Mouse (Mus musculus): ENCODE results near the gene Ubr1.
A peak's percentile ranks its signal among the peaks of the same experiment; 100 is the strongest.
"Not testable (repeated sequence)": the region's sequence is repeated elsewhere in the genome, so short reads cannot be mapped to it uniquely, and the experiment has no call there.

Ubr1 gene

DNA sequence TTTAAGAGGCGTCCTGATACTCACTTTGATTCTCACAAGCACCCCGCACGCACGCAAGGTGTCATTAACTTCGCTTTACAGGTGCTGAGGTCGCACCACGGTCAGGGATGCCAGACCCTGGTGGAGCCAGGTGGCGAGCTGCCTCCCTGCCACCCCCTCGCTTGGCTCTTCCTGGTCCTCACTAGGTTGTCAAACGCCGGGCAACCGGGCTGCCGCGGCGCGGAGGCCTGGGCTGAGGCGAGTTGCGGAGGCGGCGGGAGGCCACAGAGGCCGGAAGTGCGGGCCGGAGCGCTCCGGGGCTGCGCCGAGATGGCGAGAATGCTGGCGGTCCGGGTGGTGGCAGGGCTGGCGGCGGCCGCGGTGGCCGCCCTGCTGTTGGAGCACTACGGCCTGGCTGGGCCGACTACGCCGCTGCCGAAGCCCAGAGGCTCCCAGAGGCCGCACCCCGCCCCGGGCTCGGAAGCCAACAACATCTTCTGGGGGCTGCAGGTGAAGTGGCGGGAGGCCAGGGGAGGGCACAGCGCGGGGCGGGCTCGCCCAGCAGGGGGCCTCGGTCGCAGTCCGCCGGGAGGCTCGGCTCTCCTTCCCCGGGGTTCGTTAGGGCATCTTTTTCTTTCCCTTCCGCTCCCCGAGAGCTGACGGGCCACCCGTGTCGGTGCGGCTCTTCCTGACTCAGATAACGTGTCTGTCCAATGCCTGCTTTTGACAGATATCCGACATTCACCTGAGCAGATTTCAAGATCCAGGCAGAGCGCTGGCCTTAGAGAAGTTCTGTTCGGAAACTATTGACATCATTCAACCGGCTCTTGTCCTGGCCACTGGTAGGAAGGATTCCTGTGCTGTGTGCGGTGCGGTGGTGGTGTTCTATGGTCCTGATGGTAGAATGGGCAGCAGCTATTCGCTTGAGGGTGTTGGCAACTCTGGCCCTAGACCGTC is 6.7 kb upstream of the Ubr1 start, which contains the start of gene Tmem62:
Tmem62 (plus strand) TSS at position 28 of the 936 bp plus-strand sequence.
- DNase-seq (ENCODE audit: inconsistent age in 2 of 2, low spot score in 1 of 2) = peak; percentile 80 to 94

DNA sequence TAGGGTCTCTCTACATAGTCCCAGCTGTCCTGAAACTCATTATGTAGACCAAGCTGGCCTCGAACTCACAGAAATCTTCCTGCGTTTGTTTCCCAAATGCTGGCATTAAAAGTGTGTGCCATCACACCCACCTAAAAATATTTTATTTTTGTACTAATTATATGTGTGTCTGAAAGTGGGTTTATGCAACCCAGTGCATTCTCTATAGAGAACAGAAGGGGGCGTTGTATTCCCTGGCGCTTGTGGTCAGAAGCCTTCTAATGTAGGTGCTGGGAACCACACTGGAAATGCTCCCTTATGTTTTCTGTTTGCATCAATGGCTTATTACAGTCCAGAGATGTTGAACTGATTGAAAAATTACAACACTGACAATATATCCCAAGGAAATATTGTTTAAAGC is 5.8 kb upstream of the Ubr1 start:
- peak in 1 of 2 experiments; percentile 42 for DNase-seq (ENCODE audit: inconsistent age in 2 of 2, low spot score in 1 of 2)

DNA sequence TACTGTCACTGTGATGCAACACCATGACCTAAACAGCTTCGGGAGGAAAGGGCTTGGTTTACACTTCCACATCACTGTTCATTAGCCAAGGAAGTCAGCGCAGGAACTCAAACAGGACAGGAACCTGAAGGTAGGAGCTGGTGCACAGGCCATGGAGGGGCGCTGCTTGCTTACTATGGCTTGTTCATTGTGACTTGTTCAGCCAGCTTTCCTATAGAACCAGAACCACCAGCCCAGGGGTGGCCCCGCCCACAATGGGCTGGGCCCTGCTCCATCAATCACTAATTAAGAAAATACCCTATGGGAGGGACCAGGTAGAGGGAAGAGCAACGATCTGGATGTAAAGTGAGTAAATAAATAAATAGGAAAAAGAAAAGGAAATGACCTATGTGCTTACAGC is 2.4 kb upstream of the Ubr1 start:
- peak in 1 of 2 experiments; percentile 38 for DNase-seq (ENCODE audit: inconsistent age in 2 of 2, low spot score in 1 of 2)

DNA sequence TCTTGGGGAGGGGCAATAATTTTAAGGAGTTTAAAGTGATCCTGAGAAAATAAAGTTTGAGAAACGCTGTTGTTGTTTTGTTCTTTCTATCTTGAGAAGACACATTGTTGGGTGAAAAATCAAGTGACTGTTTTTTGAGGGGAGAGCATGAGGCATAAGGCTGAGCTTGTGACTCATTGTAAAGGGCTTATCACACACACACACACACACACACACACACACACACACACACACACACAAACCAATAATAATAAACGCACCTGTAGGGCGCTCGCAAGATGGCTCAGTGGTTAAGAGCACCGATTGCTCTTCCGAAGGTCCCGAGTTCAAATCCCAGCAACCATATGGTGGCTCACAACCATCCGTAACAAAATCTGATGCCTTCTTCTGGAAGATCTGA is 1.7 kb upstream of the Ubr1 start:
- DNase-seq (ENCODE audit: inconsistent age in 2 of 2, low spot score in 1 of 2) = not testable (repeated sequence)

DNA sequence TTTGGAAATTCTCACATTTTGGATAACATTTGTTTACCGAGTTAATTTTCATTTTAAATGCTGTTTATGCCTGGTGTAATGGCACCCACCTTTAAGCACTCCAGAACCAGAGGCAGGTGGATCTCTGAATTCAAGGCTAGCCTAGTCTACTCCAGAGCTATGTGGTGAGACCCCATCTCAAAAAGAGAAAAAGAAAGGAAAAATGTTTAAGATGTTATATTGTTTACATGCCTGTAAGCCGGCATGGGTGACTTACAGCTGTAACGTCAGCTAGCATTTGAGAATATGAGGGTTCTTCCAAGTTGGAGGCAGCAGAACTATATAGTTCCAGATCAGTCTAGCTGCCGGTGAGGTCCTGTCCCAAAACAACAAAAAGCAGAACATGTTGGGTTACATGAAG is 1.3 kb upstream of the Ubr1 start:
- no peak for DNase-seq (ENCODE audit: inconsistent age in 2 of 2, low spot score in 1 of 2)

DNA sequence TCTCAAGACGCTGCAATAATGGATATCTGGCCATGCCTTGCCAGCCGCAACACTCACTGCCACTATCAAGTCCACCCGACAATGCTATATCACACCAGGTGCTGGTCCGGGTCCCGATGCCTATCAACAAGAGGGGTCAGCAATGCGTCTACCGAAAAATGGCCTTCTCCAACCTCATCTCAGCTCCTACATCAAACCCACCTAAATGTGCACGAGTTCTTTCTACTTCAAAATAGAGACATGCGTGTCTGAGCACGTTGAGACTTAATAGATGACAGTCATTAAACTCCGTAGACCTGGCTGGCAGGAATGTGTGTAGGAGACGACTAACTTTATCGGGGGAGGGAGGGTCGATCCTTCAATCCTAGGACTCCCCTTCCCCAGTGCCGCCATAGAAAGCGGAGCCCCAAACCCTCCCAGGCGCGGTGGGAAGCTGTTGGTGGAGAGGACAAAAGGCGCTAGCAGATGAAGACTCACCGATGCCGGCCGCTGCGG is 423 bp downstream of the Ubr1 start:
- DNase-seq (ENCODE audit: inconsistent age in 2 of 2, low spot score in 1 of 2) = peak in 1 of 2 experiments; percentile 33

DNA sequence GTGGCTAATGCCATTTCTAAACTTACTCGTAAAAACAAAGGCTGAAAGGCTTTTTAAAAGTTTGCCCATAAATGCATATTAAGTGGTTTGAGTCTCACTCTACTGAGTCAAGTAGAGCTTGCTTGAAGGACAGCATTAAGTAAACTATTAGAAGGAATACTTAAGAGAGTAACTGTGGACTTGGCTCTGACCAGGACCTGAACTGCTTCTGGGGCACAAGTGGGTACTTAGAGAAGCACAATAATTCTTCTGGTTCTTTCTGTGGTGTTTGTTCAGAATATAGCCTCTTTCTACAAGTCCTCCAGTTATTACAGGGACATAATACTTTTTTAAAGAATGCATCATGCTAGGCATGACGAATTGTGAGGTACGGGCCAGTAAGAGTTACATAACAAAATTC is 5.0 kb downstream of the Ubr1 start:
- DNase-seq (ENCODE audit: inconsistent age in 2 of 2, low spot score in 1 of 2) = no peak

DNA sequence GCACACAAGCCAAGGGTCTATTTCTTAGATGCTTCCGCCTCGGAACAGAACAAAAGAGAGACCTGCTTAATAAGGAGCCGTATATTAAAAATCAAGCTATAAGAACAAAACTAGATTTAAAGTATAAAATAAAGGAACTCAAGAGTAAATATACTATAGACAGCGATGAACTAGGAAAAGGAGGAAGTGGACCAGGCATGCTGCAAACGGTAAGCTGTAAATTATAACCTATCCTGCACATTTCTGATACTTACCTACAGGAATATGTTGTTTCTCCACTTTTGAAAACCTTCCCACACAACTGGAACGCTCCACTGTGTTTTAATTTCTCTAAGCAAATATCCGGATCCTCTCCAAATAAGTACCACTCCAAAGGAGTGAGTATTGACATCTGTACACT is 7.4 kb downstream of the Ubr1 start:
- DNase-seq (ENCODE audit: inconsistent age in 2 of 2, low spot score in 1 of 2) = no peak

DNA sequence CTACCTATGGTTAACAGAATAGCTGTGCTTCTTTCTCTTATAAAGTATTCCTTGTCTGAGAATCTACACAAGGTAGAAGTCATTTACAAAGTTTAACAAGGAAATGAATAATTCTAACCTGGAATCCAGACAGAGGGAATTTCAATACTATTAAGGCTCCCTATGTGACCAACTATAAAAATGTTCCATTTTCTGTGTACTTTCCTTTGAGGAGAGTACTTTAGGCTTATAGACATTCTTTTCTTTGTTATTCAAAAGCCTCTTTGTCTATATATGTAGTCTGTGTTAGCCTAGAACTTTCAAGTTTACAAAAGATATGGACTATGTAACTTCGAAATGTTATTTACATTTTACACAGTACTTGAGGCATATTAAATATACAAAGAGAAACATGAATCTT is 10.3 kb downstream of the Ubr1 start:
- no peak for DNase-seq (ENCODE audit: inconsistent age in 2 of 2, low spot score in 1 of 2)

DNA sequence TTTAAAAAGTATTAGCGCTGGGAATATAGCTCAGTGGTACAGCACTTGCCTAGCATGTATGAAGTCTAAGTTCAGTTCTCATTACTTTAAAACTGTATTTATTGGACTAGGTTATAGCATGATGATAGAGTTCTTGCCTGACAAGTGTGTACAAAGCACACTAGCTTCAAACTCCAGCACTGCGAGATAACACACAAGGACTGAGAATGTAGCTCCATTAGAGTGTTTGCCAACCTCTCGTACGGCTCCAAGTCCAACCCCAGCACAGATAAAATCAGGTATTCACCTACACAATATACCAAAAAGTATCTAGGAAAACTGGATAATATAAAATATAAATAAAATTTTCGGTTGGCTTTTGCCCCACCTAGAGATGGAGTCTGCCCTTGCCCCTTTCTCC is 10.7 kb downstream of the Ubr1 start:
- no peak for DNase-seq (ENCODE audit: inconsistent age in 2 of 2, low spot score in 1 of 2)

DNA sequence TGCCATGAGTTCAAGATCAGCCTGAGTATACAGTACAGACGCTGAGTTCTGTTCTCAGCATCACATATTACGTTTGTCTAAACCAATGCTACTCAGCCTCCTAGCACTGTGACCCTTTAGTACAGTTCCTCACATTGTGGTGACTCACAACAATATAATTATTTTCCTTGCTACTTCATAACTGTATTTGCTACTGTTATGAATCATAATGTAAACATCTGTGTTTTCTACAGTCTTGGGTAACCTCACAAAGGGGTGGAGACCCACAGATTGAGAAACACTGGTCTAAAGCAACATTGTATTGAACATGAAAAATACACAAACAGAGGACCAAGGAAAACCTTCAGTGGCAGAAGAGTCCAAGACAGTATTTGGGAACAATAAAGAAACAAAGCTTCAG is 11.2 kb downstream of the Ubr1 start:
- DNase-seq (ENCODE audit: inconsistent age in 2 of 2, low spot score in 1 of 2) = no peak

DNA sequence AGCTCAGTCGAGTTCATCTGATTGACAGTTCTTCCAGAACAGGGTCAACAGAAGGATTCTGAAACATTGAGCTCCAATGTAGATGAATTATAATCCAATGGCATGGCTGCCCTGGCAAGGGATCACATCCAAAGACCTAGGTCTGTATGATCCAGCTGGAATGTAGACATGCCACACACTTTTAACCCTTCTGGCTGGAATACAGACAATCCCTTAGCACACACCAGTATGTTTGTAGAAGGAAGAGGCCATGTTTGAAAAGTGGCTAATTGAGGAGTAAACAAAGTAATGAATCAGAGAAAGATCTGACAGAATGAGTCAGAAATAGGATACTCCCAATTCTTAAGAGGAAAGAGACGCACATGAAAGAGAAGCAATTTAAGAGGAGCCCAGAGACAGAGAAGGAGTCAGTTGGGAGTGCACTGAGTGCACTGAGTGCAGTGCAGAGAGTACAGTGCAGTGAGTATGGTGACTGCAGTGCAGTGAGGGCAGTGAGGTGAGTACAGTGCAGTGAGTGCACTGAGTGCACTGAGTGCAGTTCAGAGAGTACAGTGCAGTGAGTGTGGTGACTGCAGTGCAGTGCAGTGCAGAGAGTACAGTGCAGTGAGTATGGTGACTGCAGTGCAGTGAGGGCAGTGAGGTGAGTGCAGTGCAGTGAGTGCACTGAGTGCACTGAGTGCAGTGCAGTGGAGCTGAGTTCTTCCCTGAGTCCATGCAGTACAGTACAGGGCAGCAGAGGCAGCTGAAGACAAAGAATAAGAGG is 18.2 kb downstream of the Ubr1 start:
- DNase-seq (ENCODE audit: inconsistent age in 2 of 2, low spot score in 1 of 2) = no peak

DNA sequence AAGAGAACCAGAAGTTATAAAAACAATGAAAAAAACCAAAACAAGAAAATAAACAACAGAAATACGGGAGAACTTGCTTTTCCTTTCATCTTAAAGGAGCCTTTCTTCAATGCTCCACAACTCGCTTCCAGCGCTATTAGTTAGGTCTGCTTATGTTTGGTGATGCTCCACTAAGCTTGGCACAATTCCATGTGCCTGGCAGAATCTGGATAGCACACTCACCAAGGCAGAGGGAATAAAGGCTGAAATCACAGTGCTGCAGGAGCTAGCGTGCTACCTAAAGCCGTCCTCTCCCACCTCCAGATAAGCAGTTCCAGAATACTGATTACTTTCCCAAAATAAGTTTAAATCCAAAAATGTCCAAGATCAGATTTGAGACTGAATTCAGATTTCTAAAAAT is 19.3 kb downstream of the Ubr1 start:
- DNase-seq (ENCODE audit: inconsistent age in 2 of 2, low spot score in 1 of 2) = no peak

DNA sequence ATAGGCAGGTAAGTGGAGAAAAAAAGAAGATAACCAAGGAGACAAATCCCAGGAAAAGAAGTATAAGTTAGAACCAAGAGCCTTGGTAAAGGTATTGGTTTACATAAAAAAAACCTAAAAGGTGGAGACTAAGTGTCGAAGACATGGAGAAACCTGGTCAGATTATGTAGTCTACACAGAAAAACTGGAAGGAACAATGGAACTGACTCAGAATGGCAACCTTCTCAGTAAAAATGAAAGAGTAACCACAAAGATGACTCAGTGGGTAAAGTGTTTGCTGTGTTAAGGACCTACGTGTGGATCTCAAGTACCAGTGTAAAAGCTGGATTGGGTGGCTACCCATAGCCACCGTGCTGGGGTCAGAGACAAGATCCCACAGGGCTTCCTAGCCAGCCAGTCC is 37.5 kb downstream of the Ubr1 start:
- DNase-seq (ENCODE audit: inconsistent age in 2 of 2, low spot score in 1 of 2) = no peak

DNA sequence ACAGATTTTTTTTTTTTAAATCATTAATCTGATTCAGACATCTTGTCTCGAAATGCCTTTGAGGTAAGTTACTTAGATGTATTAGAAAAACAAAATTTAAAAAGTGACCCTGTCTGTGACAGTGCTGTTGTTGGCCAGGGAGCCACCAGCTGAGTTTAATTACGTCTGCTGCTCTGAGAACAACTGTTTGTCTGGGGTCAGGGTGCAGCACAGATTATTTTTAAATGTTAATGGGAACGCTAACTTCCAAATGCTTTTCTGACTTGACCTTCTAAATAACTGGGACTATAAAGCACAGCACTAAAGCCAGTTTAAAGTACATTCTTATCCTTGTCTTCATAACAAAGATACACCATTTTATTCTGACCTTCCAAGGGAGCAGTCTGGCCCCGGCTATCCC is 61.0 kb downstream of the Ubr1 start:
- no peak for DNase-seq (ENCODE audit: inconsistent age in 2 of 2, low spot score in 1 of 2)

DNA sequence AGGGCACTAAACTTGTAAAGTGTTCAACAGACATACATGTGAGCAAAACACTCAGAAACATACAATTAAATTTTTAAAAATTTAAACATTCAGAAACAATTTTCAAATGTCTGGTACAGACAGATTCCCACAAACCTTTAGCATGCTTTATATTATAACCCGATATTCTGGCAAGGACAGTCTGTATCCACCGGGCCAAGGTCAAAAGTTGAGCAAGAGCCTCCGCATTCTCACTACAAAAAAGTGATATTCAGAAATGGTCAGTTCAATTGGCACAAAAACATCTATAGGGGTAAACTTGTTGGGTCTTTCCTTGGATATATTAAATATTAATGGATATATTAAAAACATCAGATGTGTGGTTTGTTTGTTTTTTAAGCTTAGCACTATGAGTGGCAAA is 74.2 kb downstream of the Ubr1 start:
- DNase-seq (ENCODE audit: inconsistent age in 2 of 2, low spot score in 1 of 2) = peak; percentile 43 to 57

DNA sequence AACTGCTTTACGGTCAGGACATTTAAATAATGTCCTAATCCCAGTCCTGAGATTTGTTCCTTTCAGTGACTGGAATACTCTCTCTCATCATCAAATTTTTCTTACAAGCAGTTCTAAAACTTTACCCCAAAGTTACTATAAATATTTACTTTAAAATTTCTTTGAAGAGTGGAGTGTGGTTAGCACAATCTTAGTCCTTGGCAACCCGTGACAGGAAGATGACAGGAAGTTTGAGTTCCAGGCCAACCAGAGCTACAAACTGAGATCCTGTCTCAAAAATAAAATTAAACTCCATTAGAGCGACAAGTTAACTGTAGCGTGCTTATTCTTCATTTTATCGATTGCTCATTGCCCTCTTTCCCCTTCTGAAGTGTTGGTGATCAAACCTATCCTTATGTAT is 82.9 kb downstream of the Ubr1 start:
- no peak for DNase-seq (ENCODE audit: inconsistent age in 2 of 2, low spot score in 1 of 2)

DNA sequence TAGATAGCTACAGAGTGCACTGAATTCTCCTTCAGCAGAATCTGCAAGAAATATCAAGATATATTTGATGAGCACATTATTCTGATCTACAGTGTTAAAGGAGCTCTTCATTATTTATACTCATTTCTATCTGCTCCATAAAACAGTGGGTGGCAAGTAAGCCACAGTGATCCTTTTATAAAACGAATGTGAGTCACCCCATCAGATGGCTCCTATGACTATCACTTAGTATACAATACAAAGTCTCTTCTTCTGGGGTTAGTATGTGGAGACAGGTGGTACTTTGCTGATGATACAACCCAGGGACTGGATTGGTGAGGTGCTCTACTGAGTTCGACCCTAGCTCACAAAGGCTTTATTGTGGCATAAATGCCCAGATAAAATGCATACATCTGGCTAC is 97.3 kb downstream of the Ubr1 start:
- no peak for DNase-seq (ENCODE audit: inconsistent age in 2 of 2, low spot score in 1 of 2)

DNA sequence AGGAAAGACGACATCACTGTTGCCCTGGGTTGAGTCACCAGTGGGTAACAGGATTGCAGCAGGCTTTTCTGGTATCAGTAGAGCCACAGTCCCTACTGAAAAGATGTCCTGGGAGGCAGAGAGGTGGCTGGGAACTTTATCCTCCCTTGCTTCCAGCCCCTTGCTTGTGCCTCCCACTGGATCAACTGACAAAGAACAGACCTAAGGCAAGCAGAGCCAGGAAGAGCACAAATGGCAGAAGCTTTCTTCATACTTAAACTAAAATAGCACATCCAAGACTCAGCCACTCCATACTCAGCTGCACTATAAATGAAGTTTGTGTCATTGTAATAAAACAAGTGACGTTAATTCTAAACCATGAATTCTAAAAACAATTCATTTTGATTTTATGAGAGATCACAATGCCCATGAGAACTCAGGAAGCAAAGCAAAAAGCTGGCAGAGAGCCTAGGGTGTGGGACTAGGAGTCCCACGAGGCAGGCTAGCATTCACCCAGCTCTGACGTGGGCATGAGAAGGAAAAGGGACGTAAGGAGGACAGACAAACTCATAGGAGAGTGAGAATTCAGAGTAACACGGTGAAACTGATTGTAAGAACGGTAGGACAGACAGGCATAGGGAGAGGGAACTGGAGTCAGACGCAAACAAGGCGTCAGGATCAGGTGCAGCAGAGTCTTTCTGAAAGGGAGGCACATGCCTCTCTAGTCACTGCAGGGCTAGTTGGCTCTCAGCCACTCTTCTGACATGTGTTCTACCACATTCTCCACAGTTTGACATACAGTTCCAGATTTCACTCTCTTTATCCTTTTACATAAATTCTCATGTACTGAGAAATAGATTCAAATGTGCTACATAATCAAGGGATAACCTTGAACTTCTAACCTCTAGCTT is 98.8 kb downstream of the Ubr1 start:
- DNase-seq (ENCODE audit: inconsistent age in 2 of 2, low spot score in 1 of 2) = peak; percentile 15 to 35

DNA sequence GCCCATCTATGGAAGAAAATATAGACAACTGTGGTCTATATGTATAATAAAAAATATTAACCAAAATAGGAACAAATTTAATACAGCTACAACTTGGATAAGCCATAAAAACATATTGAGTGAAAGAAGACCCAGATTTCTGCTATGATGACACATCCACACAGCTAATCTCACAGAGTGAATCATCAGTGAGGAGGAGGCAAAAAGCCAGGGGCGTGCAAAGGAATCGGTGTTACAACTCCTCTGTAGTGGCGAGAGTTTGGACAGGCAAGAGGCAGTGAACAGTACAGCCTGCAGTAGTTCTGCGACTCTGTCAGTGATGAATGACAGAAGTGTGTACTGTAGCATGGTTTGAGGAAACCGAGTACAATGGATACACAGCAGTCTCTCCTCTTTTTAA is 103.2 kb downstream of the Ubr1 start:
- DNase-seq (ENCODE audit: inconsistent age in 2 of 2, low spot score in 1 of 2) = peak; percentile 73 to 84

DNA sequence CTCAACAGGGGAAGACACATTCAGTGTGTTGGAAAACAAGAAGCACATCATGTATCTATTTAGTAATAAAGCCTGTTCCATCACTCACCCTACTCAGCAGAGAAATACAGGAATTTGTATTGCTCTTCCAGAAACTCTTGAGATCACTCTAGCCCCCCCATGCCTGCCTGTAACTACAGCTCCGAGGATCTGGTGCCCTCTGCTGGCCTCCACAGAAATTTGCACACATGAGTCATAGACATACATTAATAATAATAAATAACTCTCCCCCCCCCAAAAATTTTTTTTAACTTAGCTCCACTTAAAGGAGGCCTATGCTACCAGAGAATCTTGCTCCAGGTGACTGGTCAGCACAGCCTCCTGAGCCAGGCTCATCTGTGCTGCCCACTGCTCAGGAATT is 104.0 kb downstream of the Ubr1 start:
- peak; percentile 24 to 63 for DNase-seq (ENCODE audit: inconsistent age in 2 of 2, low spot score in 1 of 2)
